Mouse (Mus musculus) midbrain, embryonic 16.5 days (tissue): ENCODE measurements around the gene Use1. TPM values are rescaled to one million over a fixed set of nuclear protein-coding genes. Genes with fewer than 3 reads are reported as not detected.
A peak's percentile ranks its signal among the peaks of the same experiment; 100 is the strongest.

ENCODE experiments used
- ATAC-seq: fragments of 200-750 bp; cut with Nextera tagmentation; 2 replicates; pipeline ENCODE4 v1.8.0; 2017; ENCODE audit warnings: moderate TSS enrichment
- H3K27ac ChIP-seq: fragments of 300-500 bp; sonication (generic); 2 replicates; pipeline ENCODE4 v1.5.1; 2014; ENCODE audit warnings: mild to moderate bottlenecking, low read length, mixed read lengths
- H3K27me3 ChIP-seq: fragments of 300-500 bp; sonication (generic); 2 replicates; pipeline ENCODE4 v1.6.1; 2014; ENCODE audit warnings: low read depth, low read length, mixed read lengths; ENCODE audit not compliant: control insufficient read depth, insufficient read depth
- H3K36me3 ChIP-seq: fragments of 300-500 bp; sonication (generic); 2 replicates; pipeline ENCODE4 v1.6.1; 2014; ENCODE audit warnings: mild to moderate bottlenecking, low read length, moderate library complexity, mixed read lengths; ENCODE audit not compliant: control insufficient read depth, insufficient read depth
- H3K4me1 ChIP-seq: fragments of 300-500 bp; sonication (generic); 2 replicates; pipeline ENCODE4 v1.6.1; 2014; ENCODE audit warnings: mild to moderate bottlenecking, low read length, mixed read lengths; ENCODE audit not compliant: control insufficient read depth, insufficient read depth
- H3K4me2 ChIP-seq: fragments of 300-500 bp; sonication (generic); 2 replicates; pipeline ENCODE4 v1.6.1; 2014; ENCODE audit warnings: mild to moderate bottlenecking, low read length, mixed read lengths
- H3K4me3 ChIP-seq: fragments of 300-500 bp; sonication (generic); 2 replicates; pipeline ENCODE4 v1.5.1; 2014; ENCODE audit warnings: low read depth, mild to moderate bottlenecking, low read length, moderate library complexity, mixed read lengths
- H3K9ac ChIP-seq: fragments of 300-500 bp; sonication (generic); 2 replicates; pipeline ENCODE4 v1.6.1; 2014; ENCODE audit warnings: low read depth, low read length, mixed read lengths
- H3K9me3 ChIP-seq: fragments of 300-500 bp; sonication (generic); replicated peaks from 2 replicates; pipeline ENCODE4 v1.6.1; 2014; ENCODE audit warnings: mild to moderate bottlenecking, low read length, mixed read lengths; ENCODE audit not compliant: control insufficient read depth, poor library complexity, severe bottlenecking
- WGBS: fragments of 180-500 bp; shearing (Covaris S2); extraction: QIAGEN DNeasy Blood & Tissue Kit; methylation state at CpG from one replicate; pipeline ENCODE4 v1.1.7; 2014; 5-methylcytosine and 5-hydroxymethylcytosine counted together
- polyA plus RNA-seq: library from polyadenylated mRNA; unstranded; fragments of >200 nt; fragmentation: Nextera tagmentation; extraction: Ambion mirVana; gene quantifications from 2 replicates; pipeline ENCODE4 v1.2.1, GENCODE M21; 2015

The Use1 gene
- polyA plus RNA-seq, 1 experiment from 2014 or later: 123 TPM

GRCm38 (mm10) chr8:71395071-71395470, 28.4 kb downstream of the Use1 start:
- ATAC-seq: no peak
- 90% methylated on average over 10 of the region's 10 CpGs for WGBS
- no peaks in the 10 kb centered on the region for H3K27me3 ChIP-seq
- no peak overlapping the region for H3K9ac ChIP-seq
- no peak overlapping the region for H3K27ac ChIP-seq
- no peaks in the 10 kb centered on the region for H3K9me3 ChIP-seq
- no peak overlapping the region for H3K4me3 ChIP-seq
- H3K36me3 ChIP-seq: peaks cover 4% of the 10 kb centered on the region; the same call in 1 of the 2 replicates
- H3K4me2 ChIP-seq: no peak overlapping the region
- H3K4me1 ChIP-seq: peaks cover 10% of the 10 kb centered on the region

DNA sequence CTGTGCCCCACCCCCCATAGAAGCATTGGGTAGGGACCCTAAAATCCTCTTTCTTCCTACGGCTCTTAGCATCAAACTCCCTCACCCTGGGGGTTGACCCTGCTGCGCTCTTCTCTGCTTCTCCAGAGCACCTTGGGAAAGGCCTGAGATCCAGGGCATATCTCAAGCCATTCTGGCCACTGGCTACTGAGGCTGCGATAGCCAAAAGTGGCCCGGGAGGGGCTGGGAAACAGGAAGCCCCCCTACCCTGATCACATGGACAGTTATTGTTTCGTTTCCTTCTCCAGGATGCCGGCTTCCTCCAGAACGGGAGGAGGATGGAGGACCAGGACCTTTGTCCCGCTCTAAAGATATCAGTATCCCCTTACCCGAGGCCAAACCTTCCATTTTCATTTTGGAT, 29.0 kb downstream of the Use1 start, which contains the start of gene Ushbp1:
Gene Ushbp1 (minus strand): TSS at position 174 of the 400 bp plus-strand sequence.
- peak within 1 kb of the TSS; percentile 97 for H3K4me2 ChIP-seq
- no peak within 1 kb of the TSS for H3K9ac ChIP-seq
- peaks cover 4% of the 10 kb centered on the region; the same call in 1 of the 2 replicates for H3K36me3 ChIP-seq
- peak within 1 kb of the TSS; percentile 70 for H3K27ac ChIP-seq
- peaks cover 10% of the 10 kb centered on the region for H3K4me1 ChIP-seq
- H3K4me3 ChIP-seq: peak within 1 kb of the TSS; percentile 72
- no peak for ATAC-seq
- no peaks in the 10 kb centered on the region for H3K27me3 ChIP-seq
- WGBS: 84% methylated on average over 9 of the region's 9 CpGs
- H3K9me3 ChIP-seq: no peaks in the 10 kb centered on the region

GRCm38 (mm10) chr8:71396639-71397305, 30.1 kb downstream of the Use1 start, which contains the start of gene Babam1:
Gene Babam1, plus strand, starts transcription at chr8:71396861.
- peak within 1 kb of the TSS; percentile 97 for H3K4me2 ChIP-seq
- no peaks in the 10 kb centered on the region for H3K9me3 ChIP-seq
- H3K4me1 ChIP-seq: peaks cover 10% of the 10 kb centered on the region
- peak within 1 kb of the TSS; percentile 72 for H3K4me3 ChIP-seq
- H3K36me3 ChIP-seq: peaks cover 4% of the 10 kb centered on the region; the same call in 1 of the 2 replicates
- H3K27me3 ChIP-seq: no peaks in the 10 kb centered on the region
- peak; percentile 98 for ATAC-seq
- peak within 1 kb of the TSS; percentile 70 for H3K27ac ChIP-seq
- WGBS: under 1% methylated on average over 34 of the region's 34 CpGs
- H3K9ac ChIP-seq: peak within 1 kb of the TSS; percentile 80

GRCm38 (mm10) chr8:71397701-71398100, 31.1 kb downstream of the Use1 start:
- 89% methylated on average over 12 of the region's 12 CpGs for WGBS
- peaks cover 10% of the 10 kb centered on the region for H3K4me1 ChIP-seq

DNA sequence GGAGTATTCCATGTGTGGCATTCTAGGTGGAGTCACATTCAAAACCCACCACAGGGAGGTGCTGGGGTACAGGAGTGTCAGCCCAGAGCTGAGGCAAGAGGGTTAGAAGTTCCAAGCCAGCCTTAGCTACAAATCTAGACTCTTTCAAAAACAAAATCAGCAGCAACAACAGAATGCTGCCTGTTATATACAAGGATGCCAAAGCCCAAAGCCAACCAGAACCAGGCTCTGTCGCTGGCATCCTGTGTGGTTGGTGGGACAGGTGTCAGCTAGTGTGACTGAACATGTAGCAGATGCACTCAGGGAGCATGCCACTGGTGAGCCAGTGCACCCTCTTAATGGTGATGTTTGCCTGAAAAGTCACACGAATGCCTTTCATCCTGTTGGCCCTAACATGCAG, 34.2 kb downstream of the Use1 start:
- H3K36me3 ChIP-seq: peaks cover 4% of the 10 kb centered on the region; the same call in 1 of the 2 replicates
- 98% methylated on average over 2 of the region's 2 CpGs for WGBS
- no peak for ATAC-seq
- no peak overlapping the region for H3K4me2 ChIP-seq
- no peaks in the 10 kb centered on the region for H3K9me3 ChIP-seq
- H3K4me3 ChIP-seq: no peak overlapping the region
- no peak overlapping the region for H3K27ac ChIP-seq
- H3K27me3 ChIP-seq: no peaks in the 10 kb centered on the region
- H3K4me1 ChIP-seq: peaks cover 13% of the 10 kb centered on the region
- H3K9ac ChIP-seq: no peak overlapping the region

More at GRCm38 (mm10) chr8:71397701-71398100, 31.1 kb downstream of the Use1 start:
- H3K4me2 ChIP-seq: peak overlapping the region; percentile 97
- H3K36me3 ChIP-seq: peaks cover 4% of the 10 kb centered on the region; the same call in 1 of the 2 replicates
- peak overlapping the region; percentile 72 for H3K4me3 ChIP-seq
- no peaks in the 10 kb centered on the region for H3K27me3 ChIP-seq
- H3K9me3 ChIP-seq: no peaks in the 10 kb centered on the region
- H3K27ac ChIP-seq: no peak overlapping the region
- 0 out of 2 replicates have a peak overlapping the region, but pooled peaks have one; percentile 80 for H3K9ac ChIP-seq
- no peak for ATAC-seq

GRCm38 (mm10) chr8:71401454-71401853, 34.8 kb downstream of the Use1 start:
- Histone ChIP-seq H3K27ac (no peak overlapping the region), H3K27me3 (no peaks in the 10 kb centered on the region), H3K4me3 (no peak overlapping the region), H3K9me3 (no peaks in the 10 kb centered on the region), H3K4me2 (no peak overlapping the region), H3K4me1 (peaks cover 16% of the 10 kb centered on the region), H3K36me3 (peaks cover 4% of the 10 kb centered on the region; the same call in 1 of the 2 replicates), H3K9ac (no peak overlapping the region)
- ATAC-seq: no peak

- H3K4me1 ChIP-seq: peaks cover 17% of the 10 kb centered on the region
- H3K36me3 ChIP-seq: peaks cover 4% of the 10 kb centered on the region; the same call in 1 of the 2 replicates
- H3K4me3 ChIP-seq: no peak overlapping the region
- H3K27me3 ChIP-seq: no peaks in the 10 kb centered on the region
- WGBS: 88% methylated on average over 9 of the region's 9 CpGs
- H3K9ac ChIP-seq: no peak overlapping the region
- no peak overlapping the region for H3K4me2 ChIP-seq
- no peak for ATAC-seq
- no peak overlapping the region for H3K27ac ChIP-seq
- H3K9me3 ChIP-seq: no peaks in the 10 kb centered on the region
These were observed 35.9 kb downstream of the Use1 start for GRCm38 (mm10) chr8:71402446-71402964.

DNA sequence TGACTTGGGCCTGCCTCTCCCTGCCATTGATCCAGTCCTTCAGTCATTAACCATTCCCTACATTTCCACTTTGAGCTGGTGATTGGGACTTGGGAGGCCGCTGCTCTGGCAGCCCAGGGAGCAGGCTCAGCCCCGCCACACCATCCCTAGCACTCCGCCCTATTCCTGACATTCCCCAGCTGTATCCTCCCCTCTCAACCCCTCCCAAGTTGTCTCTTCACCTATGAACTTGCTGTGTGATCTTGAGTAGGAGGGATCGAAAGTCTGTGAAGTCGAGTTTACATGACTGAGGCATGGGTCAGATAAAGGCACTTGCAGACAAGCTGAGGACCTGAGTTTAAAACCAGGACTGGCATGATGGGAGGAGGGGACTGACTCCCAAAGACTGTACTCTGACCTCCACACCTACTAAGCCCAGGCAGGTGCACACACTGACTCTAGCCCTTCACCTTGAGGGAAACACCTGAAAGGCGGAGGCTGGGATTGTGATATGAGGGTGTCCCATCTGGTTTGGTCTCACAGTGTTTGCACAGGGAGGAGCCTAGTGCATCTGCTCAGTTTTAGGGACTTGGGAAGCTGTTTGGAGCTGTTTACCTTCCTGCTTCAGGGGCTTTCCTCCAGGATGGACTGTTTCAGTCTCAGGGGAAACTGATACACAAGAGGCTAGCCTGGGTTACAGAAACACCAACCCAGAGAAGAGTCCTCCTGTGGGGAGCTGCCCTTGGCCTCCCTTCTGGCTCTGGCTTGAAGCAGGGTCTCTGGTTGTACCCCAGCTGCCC, 36.6 kb downstream of the Use1 start:
- Histone ChIP-seq H3K36me3 (peaks cover 4% of the 10 kb centered on the region; the same call in 1 of the 2 replicates), H3K27ac (no peak overlapping the region), H3K9ac (no peak overlapping the region), H3K4me3 (no peak overlapping the region), H3K4me2 (no peak overlapping the region), H3K9me3 (no peaks in the 10 kb centered on the region), H3K27me3 (no peaks in the 10 kb centered on the region), H3K4me1 (peaks cover 13% of the 10 kb centered on the region; the same call in 1 of the 2 replicates)
- WGBS: 88% methylated on average over 6 of the region's 6 CpGs
- no peak for ATAC-seq
